Mouse (Mus musculus) limb, embryonic 14.5 days (tissue): ENCODE measurements around the gene Dnaja4. TPM values are rescaled to one million over a fixed set of nuclear protein-coding genes. Genes with fewer than 3 reads are reported as not detected.
A peak's percentile ranks its signal among the peaks of the same experiment; 100 is the strongest.

ENCODE experiments used
- ATAC-seq: fragments of 200-750 bp; cut with Nextera tagmentation; 2 replicates; pipeline ENCODE4 v1.8.0; 2017; ENCODE audit warnings: low read depth, moderate number of reproducible peaks, moderate TSS enrichment; ENCODE audit not compliant: low FRiP score
- DNase-seq: peaks from one replicate; pipeline ENCODE4 v3.0.0-alpha.2; 2015; ENCODE audit warnings: low spot score
- H3K27ac ChIP-seq: fragments of 300-500 bp; sonication (generic); replicated peaks from 2 replicates; pipeline ENCODE4 v1.5.1; 2014; ENCODE audit warnings: low read depth, mild to moderate bottlenecking, low read length, moderate library complexity, mixed read lengths
- H3K27me3 ChIP-seq: fragments of 300-500 bp; sonication (generic); 2 replicates; pipeline ENCODE4 v1.6.1; 2014; ENCODE audit warnings: low read length, mixed read lengths; ENCODE audit not compliant: control insufficient read depth, insufficient read depth
- H3K36me3 ChIP-seq: fragments of 300-500 bp; sonication (generic); 2 replicates; pipeline ENCODE4 v1.6.1; 2014; ENCODE audit warnings: mild to moderate bottlenecking, low read length, moderate library complexity, mixed read lengths; ENCODE audit not compliant: control insufficient read depth, insufficient read depth
- H3K4me1 ChIP-seq: fragments of 300-500 bp; sonication (generic); 2 replicates; pipeline ENCODE4 v1.6.1; 2014; ENCODE audit warnings: antibody characterized with exemption, low read length, mixed read lengths; ENCODE audit not compliant: control insufficient read depth, insufficient read depth
- H3K4me2 ChIP-seq: fragments of 300-500 bp; sonication (generic); replicated peaks from 2 replicates; pipeline ENCODE4 v1.6.1; 2014; ENCODE audit warnings: low read depth, mild to moderate bottlenecking, low read length, moderate library complexity; ENCODE audit not compliant: severe bottlenecking
- H3K4me3 ChIP-seq: fragments of 300-500 bp; sonication (generic); replicated peaks from 2 replicates; pipeline ENCODE4 v1.5.1; 2014; ENCODE audit warnings: low read length
- H3K9ac ChIP-seq: fragments of 300-500 bp; sonication (generic); 2 replicates; pipeline ENCODE4 v1.6.1; 2014; ENCODE audit warnings: mild to moderate bottlenecking, low read depth, low read length, moderate library complexity; ENCODE audit not compliant: severe bottlenecking
- H3K9me3 ChIP-seq: fragments of 300-500 bp; sonication (generic); 2 replicates; pipeline ENCODE4 v1.6.1; 2016; ENCODE audit warnings: low read length; ENCODE audit not compliant: control insufficient read depth
- POLR2A ChIP-seq: fragments of 200-500 bp; IDR thresholded peaks from 2 replicates; pipeline ENCODE4 v1.8.0; 2012; ENCODE audit warnings: inconsistent platforms, mild to moderate bottlenecking, moderate library complexity, borderline replicate concordance; ENCODE audit not compliant: insufficient read depth, insufficient read length; ENCODE audit errors: extremely low read depth
- WGBS: fragments of 180-500 bp; shearing (Covaris S2); extraction: QIAGEN DNeasy Blood & Tissue Kit; methylation state at CpG from one replicate; pipeline ENCODE4 v1.1.7; 2014; 5-methylcytosine and 5-hydroxymethylcytosine counted together
- polyA plus RNA-seq, 2 experiments: library from polyadenylated mRNA; depleted of rRNA in 1 of 2; stranded (reverse) in 1 of 2; unstranded in 1 of 2; fragments of >200 nt; fragmentation: Nextera tagmentation in 1 of 2; extraction: Ambion mirVana in 1 of 2; gene quantifications; 2 replicates each; pipeline versions ENCODE4 v1.2.1 to v1.2.3; 2012 to 2014

Gene Dnaja4
- polyA plus RNA-seq, 2 experiments, result 11.2 to 12.0 TPM

GRCm38 (mm10) chr9:54699345-54700173 is 886 bp downstream of the Dnaja4 start:
- DNase-seq (peak; percentile 64), ATAC-seq (peak; percentile 68)
- Histone ChIP-seq H3K36me3 (no peaks in the 10 kb centered on the region), H3K4me1 (peaks cover 14% of the 10 kb centered on the region), H3K4me2 (peak overlapping the region; percentile 94), H3K9ac (peak overlapping the region; percentile 82), H3K4me3 (peak overlapping the region; percentile 75), H3K27me3 (no peaks in the 10 kb centered on the region; the same call in 1 of the 2 replicates), H3K27ac (peak overlapping the region; percentile 61), H3K9me3 (no peaks in the 10 kb centered on the region)
- WGBS, result under 1% methylated on average over 81 of the region's 92 CpGs
- TF ChIP-seq POLR2A, result peak; percentile 71; the same call in 1 of the 2 replicates

GRCm38 (mm10) chr9:54700174-54700475 is 1.5 kb downstream of the Dnaja4 start:
- Histone ChIP-seq H3K27me3 (no peaks in the 10 kb centered on the region; the same call in 1 of the 2 replicates), H3K27ac (no peak overlapping the region), H3K9ac (peak overlapping the region; percentile 82), H3K4me1 (peaks cover 14% of the 10 kb centered on the region), H3K36me3 (no peaks in the 10 kb centered on the region), H3K4me2 (peak overlapping the region; percentile 94), H3K4me3 (peak overlapping the region; percentile 75), H3K9me3 (no peaks in the 10 kb centered on the region)
- no peak for ATAC-seq
- WGBS, result 19% methylated on average over 9 of the region's 9 CpGs
- no peak for DNase-seq
- no peak for TF ChIP-seq POLR2A

- ATAC-seq (no peak), DNase-seq (no peak)
- TF ChIP-seq POLR2A, result no peak
- H3K4me2 ChIP-seq, result peak overlapping the region; percentile 94
- no peak overlapping the region for H3K9ac ChIP-seq
- H3K36me3 ChIP-seq, result no peaks in the 10 kb centered on the region
- no peaks in the 10 kb centered on the region for H3K9me3 ChIP-seq
- WGBS, result 77% methylated on average over 7 of the region's 7 CpGs
- no peak overlapping the region for H3K27ac ChIP-seq
- H3K4me1 ChIP-seq, result peaks cover 14% of the 10 kb centered on the region
- H3K27me3 ChIP-seq, result no peaks in the 10 kb centered on the region; the same call in 1 of the 2 replicates
- peak overlapping the region; percentile 75; the same call in 1 of the 2 replicates for H3K4me3 ChIP-seq
These were observed 2.1 kb downstream of the Dnaja4 start for GRCm38 (mm10) chr9:54700746-54701145.

- Histone ChIP-seq H3K27ac (no peak overlapping the region), H3K4me1 (peaks cover 14% of the 10 kb centered on the region), H3K4me2 (no peak overlapping the region), H3K4me3 (no peak overlapping the region), H3K36me3 (no peaks in the 10 kb centered on the region), H3K9ac (no peak overlapping the region), H3K9me3 (no peaks in the 10 kb centered on the region), H3K27me3 (no peaks in the 10 kb centered on the region; the same call in 1 of the 2 replicates)
- DNase-seq (no peak), ATAC-seq (no peak)
- 82% methylated on average over 2 of the region's 2 CpGs for WGBS
- TF ChIP-seq POLR2A, result no peak
These were observed 3.9 kb downstream of the Dnaja4 start for GRCm38 (mm10) chr9:54702581-54702980.

- TF ChIP-seq POLR2A, result no peak
- 0 out of 2 replicates have a peak, but pooled peaks cover 6% of the 10 kb centered on the region for H3K36me3 ChIP-seq
- ATAC-seq (no peak), DNase-seq (no peak)
- H3K9me3 ChIP-seq, result no peaks in the 10 kb centered on the region
- no peaks in the 10 kb centered on the region for H3K27me3 ChIP-seq
- no peak overlapping the region for H3K4me2 ChIP-seq
- H3K4me3 ChIP-seq, result no peak overlapping the region
- WGBS, result 73% methylated on average over 5 of the region's 5 CpGs
- peaks cover 9% of the 10 kb centered on the region for H3K4me1 ChIP-seq
- no peak overlapping the region for H3K9ac ChIP-seq
- H3K27ac ChIP-seq, result no peak overlapping the region
These were observed 5.7 kb downstream of the Dnaja4 start for GRCm38 (mm10) chr9:54704361-54704760.
